Mouse (Mus musculus) brain, embryonic 14.5 days (tissue): Measurements from ENCODE around the gene 1700067P10Rik.

ENCODE experiments used
- CTCF ChIP-seq: fragments of 200-500 bp; IDR thresholded peaks from 2 replicates; pipeline ENCODE4 v1.5.1; 2012; ENCODE audit warnings: inconsistent platforms, mild to moderate bottlenecking, moderate library complexity, borderline replicate concordance; ENCODE audit not compliant: insufficient read depth, insufficient read length; ENCODE audit errors: extremely low read depth
- POLR2A ChIP-seq: fragments of 200-500 bp; IDR thresholded peaks from 2 replicates; pipeline ENCODE4 v1.6.1; 2012; ENCODE audit warnings: mild to moderate bottlenecking, inconsistent platforms, borderline replicate concordance; ENCODE audit not compliant: poor library complexity, insufficient read depth, insufficient read length, severe bottlenecking; ENCODE audit errors: extremely low read depth

DNA sequence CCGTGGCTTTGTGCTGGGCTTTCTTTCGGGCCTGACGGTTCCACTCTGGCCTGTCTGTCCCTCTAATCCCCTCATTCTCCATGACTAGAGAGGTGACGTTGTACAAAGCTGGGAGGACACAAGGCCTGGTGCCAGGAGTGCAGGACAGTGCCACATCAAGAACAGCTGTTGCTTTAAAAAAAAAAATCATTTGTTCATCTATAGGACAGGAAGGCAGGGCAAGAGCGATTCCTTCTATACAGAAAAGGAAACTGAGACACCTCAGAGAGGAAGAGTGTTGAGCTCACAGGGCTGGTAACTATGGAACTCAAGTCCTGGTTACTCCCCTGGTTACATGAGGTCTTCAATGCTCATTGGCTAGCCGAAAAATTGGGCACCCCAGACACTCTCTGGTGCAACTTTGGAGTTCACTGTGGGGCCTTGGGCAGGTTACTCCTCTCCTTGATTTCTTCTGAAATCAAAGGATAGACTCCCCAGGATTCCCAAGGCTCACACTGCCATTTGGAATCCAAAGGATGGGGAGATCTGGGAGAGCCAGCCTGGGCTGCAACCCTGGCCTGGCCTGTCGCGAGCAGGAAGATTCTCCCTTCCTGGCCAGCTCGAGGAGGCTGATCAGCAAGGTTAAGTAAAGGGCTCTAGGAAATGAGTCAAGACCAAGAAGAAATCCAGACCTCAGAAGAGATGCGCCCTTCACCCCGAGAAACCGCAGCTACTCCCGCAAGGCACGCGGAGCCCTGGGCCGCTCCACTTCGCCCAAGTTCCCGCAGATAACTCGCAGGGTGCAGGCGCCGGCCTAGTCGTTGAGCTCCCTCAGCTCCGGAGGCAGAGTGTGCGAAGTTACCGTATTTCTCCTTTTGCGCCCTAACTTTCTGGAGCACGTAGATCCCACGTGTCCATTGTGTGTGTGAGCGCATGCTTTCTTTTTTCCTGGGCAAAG lies 47.5 kb upstream of the 1700067P10Rik start:
- no peak for TF ChIP-seq CTCF
- TF ChIP-seq POLR2A: no peak
